Mouse (Mus musculus): ENCODE results near the gene Poc1b.

DNA sequence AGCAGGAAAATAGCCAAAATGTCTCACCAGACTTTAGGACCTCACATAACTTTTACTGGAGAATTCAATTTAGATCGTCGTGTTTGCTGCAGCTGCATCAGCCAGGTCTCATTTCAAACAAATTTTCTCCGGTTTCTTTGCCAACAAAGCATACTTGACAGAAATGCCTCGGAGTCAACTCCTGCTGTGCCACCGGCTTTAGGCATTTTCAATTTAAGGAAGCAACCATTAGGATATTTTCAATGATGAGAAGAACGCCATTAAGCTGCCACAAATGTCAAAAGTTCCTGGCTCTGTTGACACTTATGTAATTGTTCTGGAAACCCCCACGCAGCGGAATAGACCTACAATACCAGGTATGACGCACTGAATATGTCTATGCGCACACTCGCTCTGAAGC is 131.7 kb downstream of the Poc1b start:
- TF ChIP-seq CTCF (IDR thresholded peaks at IDR 0.05) (no peak), EP300 (IDR thresholded peaks at IDR 0.05) (no peak)
